Mouse (Mus musculus) urinary bladder, postnatal 25 days (tissue): ENCODE measurements around the gene Smim23.

Experiments used
- DNase-seq: peaks from one replicate; pipeline ENCODE4 v3.0.0; 2022; ENCODE audit warnings: low spot score

The Smim23 gene

DNA sequence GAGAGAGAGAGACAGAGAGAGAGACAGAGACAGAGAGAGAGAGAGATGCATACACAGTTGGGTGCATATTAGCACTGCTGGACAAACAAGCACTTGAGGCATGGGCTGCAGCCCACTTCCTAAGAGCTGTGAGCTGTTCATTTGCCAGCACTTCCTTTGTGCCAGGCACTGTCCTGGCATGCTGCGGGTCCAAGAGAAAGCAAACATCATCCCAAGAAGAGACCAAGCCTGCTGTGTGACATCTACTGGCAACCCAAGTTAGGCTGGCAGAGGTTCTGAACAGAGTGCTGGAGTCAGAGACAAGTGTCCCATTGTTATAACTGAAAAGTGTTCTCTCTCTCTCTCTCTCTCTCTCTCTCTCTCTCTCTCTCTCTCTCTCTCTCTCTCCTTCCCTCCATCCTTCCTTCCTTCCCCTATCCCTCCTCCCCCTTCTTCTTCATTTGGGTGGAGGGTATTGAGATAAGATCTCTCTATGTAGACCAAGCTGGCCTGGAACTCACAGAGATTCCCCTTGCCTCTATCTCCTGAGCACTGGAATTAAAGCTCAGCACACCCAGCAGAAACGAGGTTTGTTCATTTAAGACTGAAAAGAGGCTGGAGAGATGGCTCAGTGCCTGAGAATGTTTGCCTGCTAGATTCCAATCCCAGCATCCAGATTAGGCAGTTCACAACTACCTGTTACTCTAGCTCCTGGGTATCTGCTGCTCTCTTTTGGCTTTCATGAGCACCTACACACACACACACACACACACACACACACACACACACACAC is 42.6 kb downstream of the Smim23 start:
- DNase-seq, result no peak

- DNase-seq, result no peak
Measured at GRCm38 (mm10) chr11:32780747-32781536, 43.5 kb downstream of the Smim23 start.

- no peak for DNase-seq
Measured at GRCm38 (mm10) chr11:32768642-32769343, 55.6 kb downstream of the Smim23 start.
